Mouse (Mus musculus) heart, postnatal 0 days (tissue): ENCODE results near the gene Traf4.

ENCODE experiments used
- CTCF ChIP-seq: IDR thresholded peaks from 2 replicates; pipeline ENCODE4 v1.5.1; 2016; ENCODE audit warnings: antibody characterized with exemption, control low read depth, low read depth
- EP300 ChIP-seq: IDR thresholded peaks from 2 replicates; pipeline ENCODE4 v1.6.1; 2016; ENCODE audit warnings: antibody characterized with exemption, low read depth

GRCm38 (mm10) chr11:78179438-78179999 lies 14.1 kb upstream of the Traf4 start:
- no peak for TF ChIP-seq CTCF
- no peak for TF ChIP-seq EP300
